Mouse (Mus musculus) left cerebral cortex, postnatal 36 days (tissue): Measurements from ENCODE around the gene Rassf4. TPM values are rescaled to one million over a fixed set of nuclear protein-coding genes. Genes with fewer than 3 reads are reported as not detected.

ENCODE experiments used
- DNase-seq, 2 experiments: peaks; one replicate each; pipeline ENCODE4 v3.0.0; 2021 to 2022; ENCODE audit warnings: low spot score in 2 of 2, mixed read lengths in 1 of 2
- intact Hi-C: fragments of 180-260 bp; cut with DNase I; formaldehyde crosslinking; loops from one replicate; pipeline ENCODE4 v1.15.1; 2025
- total RNA-seq, 2 experiments: library from RNA; stranded (reverse); gene quantifications; 2 replicates each; pipeline ENCODE4 v1.2.3; 2021

Rassf4 gene
- total RNA-seq, 2 experiments from 2014 or later, result 4.6 to 5.1 TPM

- no peak for DNase-seq
- intact Hi-C loops, result no loop called here
Measured at GRCm38 (mm10) chr6:116674283-116674886, 633 bp upstream of the Rassf4 start.

GRCm38 (mm10) chr6:116672349-116672748, 1.4 kb downstream of the Rassf4 start:
- no peak for DNase-seq
- intact Hi-C loops, result no loop called here

GRCm38 (mm10) chr6:116671768-116672167, 2.0 kb downstream of the Rassf4 start:
- DNase-seq, result no peak
- intact Hi-C loops, result no loop called here

- intact Hi-C loops, result no loop called here
- DNase-seq, result no peak
Measured at GRCm38 (mm10) chr6:116671031-116671430, 2.7 kb downstream of the Rassf4 start.

GRCm38 (mm10) chr6:116670144-116670543, 3.6 kb downstream of the Rassf4 start:
- no peak for DNase-seq
- intact Hi-C loops, result no loop called here

GRCm38 (mm10) chr6:116668682-116669470, 4.9 kb downstream of the Rassf4 start:
- intact Hi-C loops, result no loop called here
- no peak for DNase-seq

GRCm38 (mm10) chr6:116667382-116667781, 6.4 kb downstream of the Rassf4 start:
- intact Hi-C loops, result no loop called here
- DNase-seq, result no peak

GRCm38 (mm10) chr6:116666892-116667291, 6.9 kb downstream of the Rassf4 start:
- DNase-seq, result no peak
- intact Hi-C loops, result no loop called here

- no peak for DNase-seq
- intact Hi-C loops, result no loop called here
Measured at GRCm38 (mm10) chr6:116666085-116666750, 7.5 kb downstream of the Rassf4 start.

- intact Hi-C loops, result no loop called here
- no peak for DNase-seq
Measured at GRCm38 (mm10) chr6:116664830-116665229, 8.9 kb downstream of the Rassf4 start.

GRCm38 (mm10) chr6:116664031-116664430, 9.7 kb downstream of the Rassf4 start:
- intact Hi-C loops, result no loop called here
- DNase-seq, result no peak

GRCm38 (mm10) chr6:116663364-116663763, 10.4 kb downstream of the Rassf4 start:
- no peak for DNase-seq
- intact Hi-C loops, result no loop called here

GRCm38 (mm10) chr6:116653684-116654454, 19.9 kb downstream of the Rassf4 start:
- DNase-seq, result peak in 1 of 2 experiments; percentile 58
- intact Hi-C loops, result loop anchor here (5.0 to 10.0 kb wide), 3 partner anchors 43 to 1173 kb away; partner anchors contain the start of gene Cxcl12

GRCm38 (mm10) chr6:116653191-116653590, 20.6 kb downstream of the Rassf4 start:
- no peak for DNase-seq
- intact Hi-C loops, result loop anchor here (5.0 to 10.0 kb wide), 3 partner anchors 44 to 1174 kb away; partner anchors contain the start of gene Cxcl12

- DNase-seq, result no peak
- intact Hi-C loops, result loop anchor here (5.0 to 10.0 kb wide), 3 partner anchors 46 to 1176 kb away; partner anchors contain the start of gene Cxcl12
Measured at GRCm38 (mm10) chr6:116651437-116652118, 22.2 kb downstream of the Rassf4 start.

- no peak for DNase-seq
- intact Hi-C loops, result loop anchor here (5.0 to 10.0 kb wide), 3 partner anchors 47 to 1177 kb away; partner anchors contain the start of gene Cxcl12
Measured at GRCm38 (mm10) chr6:116650406-116650805, 23.3 kb downstream of the Rassf4 start, which contains the start of gene Depp1. Gene Depp1, plus strand, starts transcription at chr6:116650609.

- intact Hi-C loops, result loop anchor here (5.0 to 10.0 kb wide), 3 partner anchors 47 to 1177 kb away; partner anchors contain the start of gene Cxcl12
- no peak for DNase-seq
Measured at GRCm38 (mm10) chr6:116649811-116650210, 23.9 kb downstream of the Rassf4 start.

GRCm38 (mm10) chr6:116647763-116648162, 26.0 kb downstream of the Rassf4 start:
- no peak for DNase-seq
- intact Hi-C loops, result no loop called here

- intact Hi-C loops, result no loop called here
- no peak for DNase-seq
Measured at GRCm38 (mm10) chr6:116644335-116644734, 29.4 kb downstream of the Rassf4 start.
